Mouse (Mus musculus): ENCODE measurements around the gene Antxrl. TPM values are rescaled to one million over a fixed set of nuclear protein-coding genes. Genes with fewer than 3 reads are reported as not detected.

Gene Antxrl
- polyA plus RNA-seq (2012; rRNA removed), result 0.13 TPM in 1 of 2 replicates, not detected in the other

DNA sequence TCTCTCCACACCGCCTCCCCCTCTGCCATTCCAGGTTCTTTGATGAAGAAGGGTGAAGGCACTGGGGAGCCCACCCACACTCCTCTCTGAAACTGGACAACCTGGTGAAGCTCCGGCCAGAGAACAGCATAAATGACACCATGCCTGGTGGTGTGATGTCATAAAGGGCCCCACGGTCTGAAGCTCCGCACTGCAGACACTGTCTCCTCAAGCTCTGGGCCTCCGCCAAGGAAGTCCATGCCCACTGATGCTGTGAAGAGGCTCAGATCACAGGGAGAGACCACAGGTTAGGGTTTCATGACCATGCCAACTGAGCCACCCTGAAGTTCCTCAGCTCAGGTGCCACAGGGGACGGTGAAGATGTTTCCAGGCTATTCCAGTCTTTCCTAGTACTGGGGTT, at the start of gene Antxrl:
Gene Antxrl, plus strand, starts transcription at position 192 of the 400 bp plus-strand sequence.
- H3K27me3 ChIP-seq (ENCODE audit: control insufficient read depth, insufficient read depth, low read length), result no peaks in the 10 kb centered on the region
- no peak within 1 kb of the TSS for H3K4me3 ChIP-seq (ENCODE audit: control insufficient read depth, insufficient read depth, low read length)
- H3K4me1 ChIP-seq (replicated peaks; ENCODE audit: control insufficient read depth, insufficient read depth, low read length), result no peaks in the 10 kb centered on the region
- TF ChIP-seq CTCF (IDR thresholded peaks at IDR 0.05; ENCODE audit: borderline replicate concordance, control insufficient read depth, extremely low read depth, insufficient read depth, low read length, poor library complexity) (no peak), POLR2A (IDR thresholded peaks at IDR 0.05; ENCODE audit: control insufficient read depth, extremely low read depth, insufficient read depth, low read length, poor library complexity) (no peak)
- no peak for DNase-seq
- H3K27ac ChIP-seq (ENCODE audit: control insufficient read depth, insufficient read depth, low read length), result no peak within 1 kb of the TSS
- no peaks in the 10 kb centered on the region for H3K36me3 ChIP-seq (ENCODE audit: control insufficient read depth, insufficient read depth, low read length)
- 92% methylated on average over 6 of the region's 6 CpGs for WGBS

DNA sequence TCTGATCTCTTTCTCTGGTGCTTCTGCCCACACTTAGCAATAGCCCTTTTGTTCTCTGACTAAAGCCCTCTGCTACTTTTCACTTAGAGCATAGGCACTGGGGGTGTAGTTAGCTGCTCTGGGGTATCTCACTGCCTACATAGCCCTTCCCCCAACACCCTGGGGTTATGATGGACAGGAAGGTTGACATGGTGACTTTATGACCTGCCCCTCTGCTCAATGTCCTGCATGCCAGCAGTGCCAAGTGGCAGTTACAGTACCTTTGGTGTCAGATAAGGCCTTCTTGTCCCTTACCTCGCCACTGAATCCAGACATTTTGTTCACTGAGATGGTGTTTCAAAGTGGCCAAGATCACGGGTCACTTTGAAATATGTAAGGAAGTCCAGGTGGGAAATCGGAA, 37.4 kb upstream of the Antxrl start, which contains the start of gene Gm30083:
Gene Gm30083, minus strand, starts transcription at position 120 of the 400 bp plus-strand sequence.
- Histone ChIP-seq H3K36me3 (ENCODE audit: control insufficient read depth, insufficient read depth, low read length) (no peaks in the 10 kb centered on the region), H3K4me1 (replicated peaks; ENCODE audit: control insufficient read depth, insufficient read depth, low read length) (no peaks in the 10 kb centered on the region), H3K27ac (ENCODE audit: control insufficient read depth, insufficient read depth, low read length) (no peak within 1 kb of the TSS), H3K4me3 (ENCODE audit: control insufficient read depth, insufficient read depth, low read length) (no peak within 1 kb of the TSS), H3K27me3 (ENCODE audit: control insufficient read depth, insufficient read depth, low read length) (no peaks in the 10 kb centered on the region)
- 92% methylated on average over 3 of the region's 3 CpGs for WGBS
- DNase-seq, result no peak
- TF ChIP-seq POLR2A (IDR thresholded peaks at IDR 0.05; ENCODE audit: control insufficient read depth, extremely low read depth, insufficient read depth, low read length, poor library complexity) (no peak), CTCF (IDR thresholded peaks at IDR 0.05; ENCODE audit: borderline replicate concordance, control insufficient read depth, extremely low read depth, insufficient read depth, low read length, poor library complexity) (no peak)

- DNase-seq, result no peak
- TF ChIP-seq POLR2A (IDR thresholded peaks at IDR 0.05; ENCODE audit: control insufficient read depth, extremely low read depth, insufficient read depth, low read length, poor library complexity), result no peak
- TF ChIP-seq CTCF (IDR thresholded peaks at IDR 0.05; ENCODE audit: borderline replicate concordance, control insufficient read depth, extremely low read depth, insufficient read depth, low read length, poor library complexity), result no peak
- H3K4me3 ChIP-seq (ENCODE audit: control insufficient read depth, insufficient read depth, low read length), result no peak within 1 kb of the TSS
- no peaks in the 10 kb centered on the region for H3K36me3 ChIP-seq (ENCODE audit: control insufficient read depth, insufficient read depth, low read length)
- H3K27me3 ChIP-seq (ENCODE audit: control insufficient read depth, insufficient read depth, low read length), result no peaks in the 10 kb centered on the region
- H3K4me1 ChIP-seq (replicated peaks; ENCODE audit: control insufficient read depth, insufficient read depth, low read length), result no peaks in the 10 kb centered on the region
- no peak within 1 kb of the TSS for H3K27ac ChIP-seq (ENCODE audit: control insufficient read depth, insufficient read depth, low read length)
- 96% methylated on average over 4 of the region's 4 CpGs for WGBS
These were observed 36.1 kb upstream of the Antxrl start, which contains the start of gene Gm5460 for GRCm38 (mm10) chr14:34016381-34016780. Gene Gm5460 (plus strand): TSS chr14:34016758.

DNA sequence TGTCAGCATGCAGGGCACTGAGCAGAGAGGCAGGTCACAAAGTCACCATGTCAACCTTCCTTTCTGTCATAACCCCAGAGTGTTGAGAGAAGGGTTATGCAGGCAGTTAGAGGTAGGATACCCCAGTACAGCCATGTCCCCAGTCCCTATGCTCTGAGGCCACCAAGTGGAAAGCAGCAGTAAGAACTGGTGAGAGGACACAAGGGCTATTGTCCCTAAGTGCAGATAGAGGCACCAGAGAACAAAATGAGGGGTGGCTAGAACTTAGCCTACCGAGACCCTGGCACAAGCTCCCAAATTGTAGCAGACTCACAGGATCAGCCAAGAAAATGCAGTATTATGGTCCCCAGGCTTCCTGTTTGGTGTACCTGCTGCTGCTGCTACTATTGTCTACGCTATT, 35.6 kb upstream of the Antxrl start:
- TF ChIP-seq POLR2A (IDR thresholded peaks at IDR 0.05; ENCODE audit: control insufficient read depth, extremely low read depth, insufficient read depth, low read length, poor library complexity) (no peak), CTCF (IDR thresholded peaks at IDR 0.05; ENCODE audit: borderline replicate concordance, control insufficient read depth, extremely low read depth, insufficient read depth, low read length, poor library complexity) (no peak)
- 88% methylated on average over 2 of the region's 2 CpGs for WGBS
- no peaks in the 10 kb centered on the region for H3K27me3 ChIP-seq (ENCODE audit: control insufficient read depth, insufficient read depth, low read length)

GRCm38 (mm10) chr14:34026710-34027109, 25.8 kb upstream of the Antxrl start:
- Histone ChIP-seq H3K4me3 (ENCODE audit: control insufficient read depth, insufficient read depth, low read length) (no peak overlapping the region), H3K36me3 (ENCODE audit: control insufficient read depth, insufficient read depth, low read length) (no peaks in the 10 kb centered on the region), H3K27ac (ENCODE audit: control insufficient read depth, insufficient read depth, low read length) (no peak overlapping the region), H3K4me1 (replicated peaks; ENCODE audit: control insufficient read depth, insufficient read depth, low read length) (no peaks in the 10 kb centered on the region), H3K27me3 (ENCODE audit: control insufficient read depth, insufficient read depth, low read length) (no peaks in the 10 kb centered on the region)
- 92% methylated on average over 2 of the region's 2 CpGs for WGBS
- TF ChIP-seq POLR2A (IDR thresholded peaks at IDR 0.05; ENCODE audit: control insufficient read depth, extremely low read depth, insufficient read depth, low read length, poor library complexity), result no peak
- TF ChIP-seq CTCF (IDR thresholded peaks at IDR 0.05; ENCODE audit: borderline replicate concordance, control insufficient read depth, extremely low read depth, insufficient read depth, low read length, poor library complexity), result no peak
- DNase-seq, result no peak

More for the DNA sequence above, 35.6 kb upstream of the Antxrl start:
- Histone ChIP-seq H3K4me1 (replicated peaks; ENCODE audit: control insufficient read depth, insufficient read depth, low read length) (no peaks in the 10 kb centered on the region), H3K4me3 (ENCODE audit: control insufficient read depth, insufficient read depth, low read length) (no peak overlapping the region), H3K36me3 (ENCODE audit: control insufficient read depth, insufficient read depth, low read length) (no peaks in the 10 kb centered on the region), H3K27ac (ENCODE audit: control insufficient read depth, insufficient read depth, low read length) (no peak overlapping the region)
- DNase-seq, result no peak

- Histone ChIP-seq H3K27me3 (ENCODE audit: control insufficient read depth, insufficient read depth, low read length) (no peaks in the 10 kb centered on the region), H3K36me3 (ENCODE audit: control insufficient read depth, insufficient read depth, low read length) (no peaks in the 10 kb centered on the region), H3K4me1 (replicated peaks; ENCODE audit: control insufficient read depth, insufficient read depth, low read length) (no peaks in the 10 kb centered on the region), H3K4me3 (ENCODE audit: control insufficient read depth, insufficient read depth, low read length) (no peak overlapping the region), H3K27ac (ENCODE audit: control insufficient read depth, insufficient read depth, low read length) (no peak overlapping the region)
- WGBS, result 89% methylated on average over 8 of the region's 8 CpGs
- DNase-seq, result no peak
- no peak for TF ChIP-seq POLR2A (IDR thresholded peaks at IDR 0.05; ENCODE audit: control insufficient read depth, extremely low read depth, insufficient read depth, low read length, poor library complexity)
- TF ChIP-seq CTCF (IDR thresholded peaks at IDR 0.05; ENCODE audit: borderline replicate concordance, control insufficient read depth, extremely low read depth, insufficient read depth, low read length, poor library complexity), result no peak
These were observed 18.5 kb upstream of the Antxrl start for GRCm38 (mm10) chr14:34033841-34034610.
